Mouse (Mus musculus): ENCODE data around the gene Toporsl. TPM values are rescaled to one million over a fixed set of nuclear protein-coding genes. Genes with fewer than 3 reads are reported as not detected.

Gene Toporsl
- total and polyA plus RNA-seq, 3 experiments: 0.85 to 2.6 (median 2.4) TPM

- Histone ChIP-seq H3K4me3 (replicated peaks in 1 of 3; ENCODE audit: low read depth in 2 of 3, low read length in 2 of 3, poor library complexity in 1 of 3) (no peak overlapping the region), H3K27ac (ENCODE audit: insufficient read depth, low read depth) (no peak overlapping the region), H3K79me2 (replicated peaks; ENCODE audit: control insufficient read depth, extremely low read depth, insufficient read depth, poor library complexity, severe bottlenecking) (no peaks in the 10 kb centered on the region), H3K4me1 (ENCODE audit: control insufficient read depth in 1 of 2, insufficient read depth in 2 of 2) (no peaks in the 10 kb centered on the region), H3K9ac (ENCODE audit: insufficient read depth, low read depth) (no peak overlapping the region), H3K36me3 (replicated peaks in 1 of 2; ENCODE audit: control insufficient read depth in 1 of 2, insufficient read depth in 1 of 2, low read length in 1 of 2) (no peaks in the 10 kb centered on the region), H3K9me3 (replicated peaks; ENCODE audit: low read length) (no peaks in the 10 kb centered on the region), H3K27me3 (replicated peaks) (no peaks in the 10 kb centered on the region), H3K4me2 (ENCODE audit: insufficient read depth, low read depth, poor library complexity, severe bottlenecking) (no peak overlapping the region)
- TF ChIP-seq PAX5 (IDR thresholded peaks at IDR 0.05; ENCODE audit: low read length) (no peak), ZKSCAN1 (IDR thresholded peaks at IDR 0.05; ENCODE audit: borderline replicate concordance, low read depth, low read length) (no peak), ETS1 (conservative IDR thresholded peaks at IDR 0.05; ENCODE audit: low read depth, low read length) (no peak), NRF1 (IDR thresholded peaks at IDR 0.05; ENCODE audit: low read depth, low read length) (no peak), GABPA (IDR thresholded peaks at IDR 0.05; ENCODE audit: insufficient replicate concordance, low read depth, low read length) (no peak), CTCF (conservative IDR thresholded peaks at IDR 0.05 in 1 of 2, IDR thresholded peaks at IDR 0.05 in 1 of 2; ENCODE audit: low read depth in 2 of 2, low read length in 2 of 2) (no peak), NELFE (IDR thresholded peaks at IDR 0.05; ENCODE audit: low read depth, low read length) (no peak), ZC3H11A (IDR thresholded peaks at IDR 0.05; ENCODE audit: low read depth, low read length) (no peak), CHD2 (IDR thresholded peaks at IDR 0.05; ENCODE audit: low read length) (no peak)
- dilution Hi-C loops (cut with MboI; ENCODE audit: extremely low pct_ligation_motif_present, extremely low pct_unique_long_range_greater_than_20kb, low sequenced_read_pairs): no loop called here
- in situ Hi-C loops (cut with MboI; ENCODE audit: low pct_ligation_motif_present, low pct_unique_long_range_greater_than_20kb, low sequenced_read_pairs): no loop called here
- no peak for DNase-seq (ENCODE audit: extremely low read depth)
Observed at GRCm38 (mm10) chr4:52659701-52660100, 63.6 kb downstream of the Toporsl start.

GRCm38 (mm10) chr4:52660701-52661117 lies 64.6 kb downstream of the Toporsl start:
- Histone ChIP-seq H3K4me2 (ENCODE audit: insufficient read depth, low read depth, poor library complexity, severe bottlenecking) (no peak overlapping the region), H3K27me3 (replicated peaks) (no peaks in the 10 kb centered on the region), H3K9ac (ENCODE audit: insufficient read depth, low read depth) (no peak overlapping the region), H3K36me3 (replicated peaks in 1 of 2; ENCODE audit: control insufficient read depth in 1 of 2, insufficient read depth in 1 of 2, low read length in 1 of 2) (no peaks in the 10 kb centered on the region), H3K4me3 (replicated peaks in 1 of 3; ENCODE audit: low read depth in 2 of 3, low read length in 2 of 3, poor library complexity in 1 of 3) (no peak overlapping the region), H3K79me2 (replicated peaks; ENCODE audit: control insufficient read depth, extremely low read depth, insufficient read depth, poor library complexity, severe bottlenecking) (no peaks in the 10 kb centered on the region), H3K27ac (ENCODE audit: insufficient read depth, low read depth) (no peak overlapping the region), H3K9me3 (replicated peaks; ENCODE audit: low read length) (no peaks in the 10 kb centered on the region), H3K4me1 (ENCODE audit: control insufficient read depth in 1 of 2, insufficient read depth in 2 of 2) (no peaks in the 10 kb centered on the region)
- dilution Hi-C loops (cut with MboI; ENCODE audit: extremely low pct_ligation_motif_present, extremely low pct_unique_long_range_greater_than_20kb, low sequenced_read_pairs): no loop called here
- in situ Hi-C loops (cut with MboI; ENCODE audit: low pct_ligation_motif_present, low pct_unique_long_range_greater_than_20kb, low sequenced_read_pairs): no loop called here
- no peak for DNase-seq (ENCODE audit: extremely low read depth)
- no peak for TF ChIP-seq MYC (IDR thresholded peaks at IDR 0.05; ENCODE audit: low read depth, low read length)
- TF ChIP-seq ZNF384 (IDR thresholded peaks at IDR 0.05; ENCODE audit: low read depth, low read length): no peak

- dilution Hi-C loops (cut with MboI; ENCODE audit: extremely low pct_ligation_motif_present, extremely low pct_unique_long_range_greater_than_20kb, low sequenced_read_pairs) (no loop called here), in situ Hi-C loops (cut with MboI; ENCODE audit: low pct_ligation_motif_present, low pct_unique_long_range_greater_than_20kb, low sequenced_read_pairs) (no loop called here)
- H3K4me1 ChIP-seq (ENCODE audit: control insufficient read depth in 1 of 2, insufficient read depth in 2 of 2): no peaks in the 10 kb centered on the region
- no peak overlapping the region for H3K9ac ChIP-seq (ENCODE audit: insufficient read depth, low read depth)
- no peaks in the 10 kb centered on the region for H3K79me2 ChIP-seq (replicated peaks; ENCODE audit: control insufficient read depth, extremely low read depth, insufficient read depth, poor library complexity, severe bottlenecking)
- H3K27me3 ChIP-seq (replicated peaks): no peaks in the 10 kb centered on the region
- no peak overlapping the region for H3K27ac ChIP-seq (ENCODE audit: insufficient read depth, low read depth)
- H3K4me3 ChIP-seq (replicated peaks in 1 of 3; ENCODE audit: low read depth in 2 of 3, low read length in 2 of 3, poor library complexity in 1 of 3): no peak overlapping the region
- no peaks in the 10 kb centered on the region for H3K9me3 ChIP-seq (replicated peaks; ENCODE audit: low read length)
- no peak overlapping the region for H3K4me2 ChIP-seq (ENCODE audit: insufficient read depth, low read depth, poor library complexity, severe bottlenecking)
- TF ChIP-seq PAX5 (IDR thresholded peaks at IDR 0.05; ENCODE audit: low read length) (no peak), KAT2A (IDR thresholded peaks at IDR 0.05; ENCODE audit: insufficient replicate concordance, low read length) (no peak), SMC3 (IDR thresholded peaks at IDR 0.05; ENCODE audit: low read depth, low read length) (no peak), MXI1 (IDR thresholded peaks at IDR 0.05; ENCODE audit: low read depth, low read length) (no peak), NRF1 (IDR thresholded peaks at IDR 0.05; ENCODE audit: low read depth, low read length) (no peak), ZC3H11A (IDR thresholded peaks at IDR 0.05; ENCODE audit: low read depth, low read length) (no peak), SIN3A (IDR thresholded peaks at IDR 0.05; ENCODE audit: low read length) (no peak), JUN (IDR thresholded peaks at IDR 0.05; ENCODE audit: insufficient read depth, low read depth, low read length) (no peak), EP300 (IDR thresholded peaks at IDR 0.05; ENCODE audit: low read length) (no peak), CHD2 (IDR thresholded peaks at IDR 0.05; ENCODE audit: low read length) (no peak), UBTF (IDR thresholded peaks at IDR 0.05; ENCODE audit: low read depth, low read length) (no peak), POLR2AphosphoS2 (IDR thresholded peaks at IDR 0.05; ENCODE audit: low read depth, low read length) (no peak), ZMIZ1 (IDR thresholded peaks at IDR 0.05; ENCODE audit: low read depth, low read length) (no peak), TCF12 (IDR thresholded peaks at IDR 0.05; ENCODE audit: low read depth, low read length) (no peak), ELF1 (IDR thresholded peaks at IDR 0.05; ENCODE audit: low read depth, low read length) (no peak), USF1 (IDR thresholded peaks at IDR 0.05; ENCODE audit: low read depth, low read length) (no peak), MEF2A (IDR thresholded peaks at IDR 0.05; ENCODE audit: borderline replicate concordance, low read depth, low read length) (no peak), MAFK (IDR thresholded peaks at IDR 0.05; ENCODE audit: insufficient replicate concordance, low read length) (no peak), IRF4 (IDR thresholded peaks at IDR 0.05; ENCODE audit: low read depth, low read length) (no peak)
- H3K36me3 ChIP-seq (replicated peaks in 1 of 2; ENCODE audit: control insufficient read depth in 1 of 2, insufficient read depth in 1 of 2, low read length in 1 of 2): no peaks in the 10 kb centered on the region
- DNase-seq (ENCODE audit: extremely low read depth): no peak
Observed at GRCm38 (mm10) chr4:52661311-52661710, 65.2 kb downstream of the Toporsl start.

Data from CH12.LX (cell line).